Mouse (Mus musculus): ENCODE data around the gene BC025920.

DNA sequence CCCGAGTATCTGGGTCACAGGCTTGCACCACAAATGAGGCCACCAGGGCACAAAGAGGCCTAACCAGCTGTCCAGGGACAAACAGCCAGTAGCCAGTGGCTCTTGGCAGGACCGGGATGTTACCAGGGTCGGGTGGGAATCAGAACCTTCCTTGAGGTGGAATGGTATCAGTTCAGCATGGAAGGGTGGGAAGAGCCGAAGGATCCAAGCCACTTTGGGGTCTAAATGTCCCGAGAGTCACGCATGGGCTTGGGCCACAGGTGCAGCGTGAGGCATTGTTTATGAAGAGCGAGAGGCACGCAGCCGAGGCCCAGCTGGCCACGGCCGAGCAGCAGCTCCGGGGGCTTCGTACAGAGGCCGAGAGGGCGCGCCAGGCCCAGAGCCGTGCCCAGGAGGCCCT, 38.6 kb downstream of the BC025920 start:
- TF ChIP-seq CTCF (IDR thresholded peaks at IDR 0.05; ENCODE audit: borderline replicate concordance, insufficient read depth, low read depth, low read length) (no peak), POLR2A (IDR thresholded peaks at IDR 0.05; ENCODE audit: borderline replicate concordance, insufficient read depth, low read length) (no peak)

All from cerebellum, adult 2 months (tissue).